Mouse (Mus musculus) forebrain, embryonic 12.5 days (tissue): ENCODE results near the gene Pld3. TPM values are rescaled to one million over a fixed set of nuclear protein-coding genes. Genes with fewer than 3 reads are reported as not detected.

Experiments
- ATAC-seq: fragments of 200-750 bp; cut with Nextera tagmentation; 2 replicates; pipeline ENCODE4 v1.8.0; 2017; ENCODE audit warnings: moderate TSS enrichment; ENCODE audit not compliant: low FRiP score
- H3K27ac ChIP-seq: fragments of 300-500 bp; sonication (generic); 2 replicates; pipeline ENCODE4 v1.5.1; 2016; ENCODE audit warnings: mild to moderate bottlenecking
- H3K27me3 ChIP-seq: fragments of 300-500 bp; sonication (generic); 2 replicates; pipeline ENCODE4 v1.6.1; 2016; ENCODE audit warnings: mild to moderate bottlenecking
- H3K36me3 ChIP-seq: fragments of 300-500 bp; sonication (generic); replicated peaks from 2 replicates; pipeline ENCODE4 v1.6.1; 2016; ENCODE audit warnings: mild to moderate bottlenecking
- H3K4me1 ChIP-seq: fragments of 300-500 bp; sonication (generic); 2 replicates; pipeline ENCODE4 v1.6.1; 2016
- H3K4me2 ChIP-seq: fragments of 300-500 bp; sonication (generic); 2 replicates; pipeline ENCODE4 v1.6.1; 2016; ENCODE audit warnings: mild to moderate bottlenecking, moderate library complexity
- H3K4me3 ChIP-seq: fragments of 300-500 bp; sonication (generic); replicated peaks from 2 replicates; pipeline ENCODE4 v1.5.1; 2016; ENCODE audit warnings: mild to moderate bottlenecking
- H3K9ac ChIP-seq: fragments of 300-500 bp; sonication (generic); 2 replicates; pipeline ENCODE4 v1.6.1; 2016; ENCODE audit warnings: mild to moderate bottlenecking
- H3K9me3 ChIP-seq: fragments of 300-500 bp; sonication (generic); 2 replicates; pipeline ENCODE4 v1.6.1; 2016
- WGBS: fragments of 180-500 bp; shearing (Covaris S2); methylation state at CpG from one replicate; pipeline ENCODE4 v1.1.7; 2016; 5-methylcytosine and 5-hydroxymethylcytosine counted together
- polyA plus RNA-seq: library from polyadenylated mRNA; unstranded; fragments of >200 nt; fragmentation: Nextera tagmentation; extraction: Ambion mirVana; gene quantifications from 2 replicates; pipeline ENCODE4 v1.2.1, GENCODE M21; 2016

Gene Pld3
- polyA plus RNA-seq, 1 experiment from 2014 or later: 58.2 TPM

- Histone ChIP-seq H3K4me1 (peaks cover 18% of the 10 kb centered on the region), H3K9ac (no peak overlapping the region), H3K36me3 (no peaks in the 10 kb centered on the region), H3K4me3 (no peak overlapping the region), H3K9me3 (no peaks in the 10 kb centered on the region), H3K27ac (no peak overlapping the region), H3K27me3 (no peaks in the 10 kb centered on the region), H3K4me2 (no peak overlapping the region)
- ATAC-seq: no peak
- WGBS: 89% methylated on average over 6 of the region's 6 CpGs
Observed at GRCm38 (mm10) chr7:27549597-27549996, 3.4 kb downstream of the Pld3 start.

DNA sequence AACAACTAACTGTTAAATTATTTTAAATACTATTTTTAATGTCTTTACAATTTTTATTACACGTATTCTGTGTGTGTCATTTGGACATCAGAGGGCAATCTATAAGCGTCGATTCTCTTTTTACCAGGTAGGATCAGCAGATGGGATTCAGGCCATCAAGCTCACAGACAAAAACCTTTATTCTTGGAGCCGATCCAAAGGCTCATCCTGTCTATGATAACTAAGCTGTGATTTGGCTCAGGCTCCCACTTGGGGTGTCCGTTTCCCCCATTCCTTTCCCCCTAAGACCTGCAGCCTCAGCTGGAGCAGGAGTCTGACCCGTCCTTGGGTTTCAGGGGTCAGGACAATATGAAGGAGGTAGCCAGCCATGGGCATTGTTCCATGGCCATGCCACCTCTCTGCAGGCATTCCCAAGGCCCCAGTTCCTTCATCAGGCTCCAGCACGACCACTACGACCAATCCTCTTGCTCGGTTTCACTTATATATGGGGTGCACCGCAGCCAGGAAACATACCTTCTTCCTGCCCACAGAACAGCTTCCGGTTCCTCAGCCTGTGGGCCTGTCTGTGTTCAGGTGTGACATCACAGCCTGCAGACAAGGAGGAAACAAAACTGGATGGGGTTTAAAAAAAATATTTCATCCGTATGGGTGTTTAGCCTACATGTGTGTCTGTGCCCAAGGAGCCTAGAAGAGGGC, 8.2 kb downstream of the Pld3 start:
- no peak overlapping the region for H3K4me2 ChIP-seq
- 90% methylated on average over 12 of the region's 12 CpGs for WGBS
- no peak overlapping the region for H3K9ac ChIP-seq
- H3K4me3 ChIP-seq: no peak overlapping the region
- H3K36me3 ChIP-seq: peaks cover 4% of the 10 kb centered on the region; the same call in 1 of the 2 replicates
- no peak for ATAC-seq
- H3K4me1 ChIP-seq: peaks cover 23% of the 10 kb centered on the region
- no peaks in the 10 kb centered on the region for H3K27me3 ChIP-seq
- H3K27ac ChIP-seq: no peak overlapping the region
- H3K9me3 ChIP-seq: no peaks in the 10 kb centered on the region

GRCm38 (mm10) chr7:27543851-27544250, 9.2 kb downstream of the Pld3 start:
- Histone ChIP-seq H3K27ac (no peak overlapping the region), H3K4me2 (no peak overlapping the region), H3K9me3 (no peaks in the 10 kb centered on the region), H3K36me3 (peaks cover 12% of the 10 kb centered on the region), H3K4me3 (no peak overlapping the region), H3K27me3 (no peaks in the 10 kb centered on the region), H3K9ac (no peak overlapping the region), H3K4me1 (peaks cover 23% of the 10 kb centered on the region)
- no peak for ATAC-seq
- 92% methylated on average over 4 of the region's 4 CpGs for WGBS

- ATAC-seq: no peak; the same call in 1 of the 2 replicates
- Histone ChIP-seq H3K4me2 (peak overlapping the region; percentile 80), H3K9ac (peak overlapping the region; percentile 62; the same call in 1 of the 2 replicates), H3K27me3 (no peaks in the 10 kb centered on the region), H3K36me3 (peaks cover 14% of the 10 kb centered on the region), H3K9me3 (no peaks in the 10 kb centered on the region), H3K4me1 (peaks cover 23% of the 10 kb centered on the region), H3K4me3 (peak overlapping the region; percentile 45), H3K27ac (no peak overlapping the region)
- 59% methylated on average over 6 of the region's 6 CpGs for WGBS
Observed at GRCm38 (mm10) chr7:27543065-27543464, 10.0 kb downstream of the Pld3 start.

DNA sequence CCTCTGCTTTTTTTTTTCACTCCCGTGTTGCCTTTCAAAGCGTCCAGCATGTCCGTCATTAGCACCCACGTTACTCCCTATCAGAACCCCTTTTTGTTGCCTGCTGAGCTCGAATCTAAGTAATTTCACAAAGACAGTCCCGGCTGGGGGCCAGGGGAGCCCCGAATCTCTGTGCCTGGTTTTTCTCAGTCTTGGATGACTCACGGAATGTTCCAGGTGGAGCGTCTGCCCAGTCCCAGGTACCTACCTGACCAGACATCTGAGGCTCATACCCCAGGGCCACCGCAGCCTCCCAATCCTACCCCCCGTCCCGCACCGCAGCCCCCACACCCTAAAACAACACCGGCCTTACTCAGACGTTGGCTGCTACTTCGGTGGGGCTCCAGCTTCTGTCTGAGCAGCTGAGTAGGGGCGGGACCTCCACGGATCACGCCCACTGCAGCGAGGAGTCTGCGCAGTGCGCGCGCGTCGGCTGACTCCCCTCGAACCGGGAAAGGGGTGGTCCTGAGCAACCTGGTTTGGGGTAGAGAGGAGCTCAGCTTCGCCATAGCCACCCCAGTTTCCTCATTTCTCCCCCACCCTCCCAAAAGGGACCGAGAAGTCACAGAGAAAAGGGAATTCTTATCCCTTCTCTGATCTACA, 10.5 kb downstream of the Pld3 start:
- WGBS: 1% methylated on average over 30 of the region's 30 CpGs
- Histone ChIP-seq H3K27me3 (no peaks in the 10 kb centered on the region), H3K36me3 (peaks cover 20% of the 10 kb centered on the region), H3K4me3 (peak overlapping the region; percentile 45), H3K27ac (no peak overlapping the region), H3K4me1 (peaks cover 23% of the 10 kb centered on the region), H3K9me3 (no peaks in the 10 kb centered on the region), H3K9ac (peak overlapping the region; percentile 62), H3K4me2 (peak overlapping the region; percentile 80)
- peak; percentile 95 for ATAC-seq

GRCm38 (mm10) chr7:27541922-27542321, 11.1 kb downstream of the Pld3 start:
- Histone ChIP-seq H3K36me3 (peaks cover 24% of the 10 kb centered on the region), H3K4me2 (peak overlapping the region; percentile 80), H3K9me3 (no peaks in the 10 kb centered on the region), H3K4me3 (peak overlapping the region; percentile 45), H3K27me3 (no peaks in the 10 kb centered on the region), H3K4me1 (peaks cover 23% of the 10 kb centered on the region), H3K9ac (peak overlapping the region; percentile 62; the same call in 1 of the 2 replicates), H3K27ac (no peak overlapping the region)
- WGBS: 61% methylated on average over 5 of the region's 5 CpGs
- ATAC-seq: no peak

DNA sequence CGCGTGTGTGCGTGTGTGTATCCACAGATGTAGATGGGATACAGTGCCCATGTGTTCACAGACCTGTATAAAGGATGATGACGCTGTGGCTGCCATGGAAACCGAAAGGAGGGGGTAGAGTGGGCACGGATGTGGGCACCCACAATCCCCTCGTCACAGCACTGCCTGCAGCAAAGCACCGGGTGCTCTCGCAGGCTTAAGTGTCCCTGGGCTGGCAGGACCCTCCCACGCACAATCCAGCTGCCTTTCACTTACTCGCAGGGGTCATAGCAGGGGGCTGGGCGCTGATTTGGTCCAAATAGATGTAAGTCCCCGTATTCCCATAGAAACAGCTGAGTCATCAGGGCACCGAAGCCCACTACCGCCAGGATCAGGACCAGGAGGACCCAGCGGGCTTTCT, 11.6 kb downstream of the Pld3 start:
- H3K27ac ChIP-seq: no peak overlapping the region
- 0 out of 2 replicates have a peak, but pooled peaks have one; percentile 18 for ATAC-seq
- H3K9me3 ChIP-seq: no peaks in the 10 kb centered on the region
- H3K4me3 ChIP-seq: no peak overlapping the region
- peaks cover 27% of the 10 kb centered on the region for H3K36me3 ChIP-seq
- no peak overlapping the region for H3K9ac ChIP-seq
- peak overlapping the region; percentile 80 for H3K4me2 ChIP-seq
- 76% methylated on average over 16 of the region's 16 CpGs for WGBS
- H3K4me1 ChIP-seq: peaks cover 23% of the 10 kb centered on the region
- no peaks in the 10 kb centered on the region for H3K27me3 ChIP-seq

GRCm38 (mm10) chr7:27540935-27541334, 12.1 kb downstream of the Pld3 start:
- Histone ChIP-seq H3K27me3 (no peaks in the 10 kb centered on the region), H3K9ac (no peak overlapping the region), H3K27ac (no peak overlapping the region), H3K4me3 (no peak overlapping the region), H3K36me3 (peaks cover 32% of the 10 kb centered on the region), H3K4me2 (no peak overlapping the region), H3K4me1 (peaks cover 23% of the 10 kb centered on the region), H3K9me3 (no peaks in the 10 kb centered on the region)
- ATAC-seq: no peak
- WGBS: 92% methylated on average over 6 of the region's 6 CpGs

DNA sequence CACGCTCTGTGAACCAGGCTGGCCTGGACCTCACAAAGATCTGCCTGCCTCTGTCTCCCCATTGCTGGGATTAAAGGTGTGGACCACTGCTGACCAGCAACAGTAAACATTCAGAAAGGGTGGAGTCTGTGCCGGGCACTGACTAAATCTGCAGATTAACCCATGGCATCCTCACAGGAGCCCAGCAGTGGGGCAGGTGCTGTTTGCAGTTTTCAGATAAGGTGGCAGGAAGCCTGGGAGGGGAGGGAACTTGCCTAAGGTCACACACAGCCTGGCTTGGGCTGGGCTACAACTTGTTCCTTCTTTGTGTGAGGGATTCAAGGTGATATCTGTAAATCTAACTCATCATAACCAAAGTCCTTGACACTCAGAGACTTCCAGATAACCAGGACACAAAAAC, 12.5 kb downstream of the Pld3 start:
- Histone ChIP-seq H3K27ac (no peak overlapping the region), H3K9ac (no peak overlapping the region), H3K4me1 (peaks cover 23% of the 10 kb centered on the region), H3K9me3 (no peaks in the 10 kb centered on the region), H3K4me3 (no peak overlapping the region), H3K27me3 (no peaks in the 10 kb centered on the region), H3K4me2 (no peak overlapping the region), H3K36me3 (peaks cover 36% of the 10 kb centered on the region)
- WGBS: 82% methylated on average over 2 of the region's 2 CpGs
- ATAC-seq: no peak

DNA sequence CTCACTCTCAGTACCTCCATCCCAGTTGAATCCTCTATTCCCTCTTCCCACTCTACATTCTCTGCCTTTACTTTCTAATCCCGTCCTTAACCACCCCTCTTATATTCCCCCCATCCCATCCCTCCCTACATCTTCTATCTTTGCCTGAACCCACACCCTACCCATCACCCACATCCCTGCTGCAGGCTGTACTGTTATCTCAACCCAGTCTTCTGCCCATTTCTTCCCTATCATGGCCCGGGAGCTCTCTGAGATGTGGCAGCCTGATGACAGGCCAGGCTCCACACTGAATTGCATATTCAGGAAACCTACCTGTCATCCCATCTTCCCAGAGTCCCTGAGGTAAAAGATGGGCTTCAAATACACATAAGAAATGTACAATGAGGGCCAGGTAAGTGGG, 14.2 kb downstream of the Pld3 start:
- 84% methylated on average over 2 of the region's 2 CpGs for WGBS
- H3K9me3 ChIP-seq: no peaks in the 10 kb centered on the region
- H3K4me1 ChIP-seq: peaks cover 23% of the 10 kb centered on the region
- H3K27me3 ChIP-seq: no peaks in the 10 kb centered on the region
- no peak overlapping the region for H3K4me3 ChIP-seq
- H3K27ac ChIP-seq: no peak overlapping the region
- peaks cover 48% of the 10 kb centered on the region for H3K36me3 ChIP-seq
- H3K9ac ChIP-seq: no peak overlapping the region
- no peak for ATAC-seq
- H3K4me2 ChIP-seq: no peak overlapping the region

- H3K27me3 ChIP-seq: no peaks in the 10 kb centered on the region
- H3K4me3 ChIP-seq: no peak overlapping the region
- peaks cover 22% of the 10 kb centered on the region for H3K4me1 ChIP-seq
- 91% methylated on average over 8 of the region's 8 CpGs for WGBS
- H3K27ac ChIP-seq: no peak overlapping the region
- ATAC-seq: no peak
- no peaks in the 10 kb centered on the region for H3K9me3 ChIP-seq
- H3K9ac ChIP-seq: no peak overlapping the region
- no peak overlapping the region for H3K4me2 ChIP-seq
- peaks cover 55% of the 10 kb centered on the region for H3K36me3 ChIP-seq
Observed at GRCm38 (mm10) chr7:27537998-27538397, 15.0 kb downstream of the Pld3 start.

DNA sequence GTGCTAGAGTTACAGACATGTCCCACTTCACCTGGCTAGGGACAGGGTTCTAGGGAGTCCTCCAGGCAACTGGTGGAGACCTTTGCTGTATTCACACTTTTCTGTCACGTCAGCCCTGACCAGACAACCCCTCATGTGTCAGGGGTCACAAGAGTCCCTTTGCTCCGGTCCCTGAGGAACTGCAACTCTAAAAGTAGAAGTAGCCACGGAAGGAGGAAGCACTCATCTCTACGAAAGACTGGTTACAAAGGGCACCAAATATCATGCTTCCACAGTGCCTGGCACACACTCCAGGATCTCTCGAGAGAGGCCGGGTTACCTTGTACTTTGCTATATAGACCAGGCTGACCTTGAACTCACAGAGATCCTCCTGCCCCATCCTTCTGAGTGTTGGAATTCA, 16.4 kb downstream of the Pld3 start:
- H3K36me3 ChIP-seq: peaks cover 68% of the 10 kb centered on the region
- H3K4me1 ChIP-seq: peaks cover 8% of the 10 kb centered on the region
- H3K4me2 ChIP-seq: no peak overlapping the region
- no peak overlapping the region for H3K9ac ChIP-seq
- H3K4me3 ChIP-seq: no peak overlapping the region
- H3K9me3 ChIP-seq: no peaks in the 10 kb centered on the region
- no peaks in the 10 kb centered on the region for H3K27me3 ChIP-seq
- no peak for ATAC-seq
- no peak overlapping the region for H3K27ac ChIP-seq
- 89% methylated on average over 6 of the region's 6 CpGs for WGBS

DNA sequence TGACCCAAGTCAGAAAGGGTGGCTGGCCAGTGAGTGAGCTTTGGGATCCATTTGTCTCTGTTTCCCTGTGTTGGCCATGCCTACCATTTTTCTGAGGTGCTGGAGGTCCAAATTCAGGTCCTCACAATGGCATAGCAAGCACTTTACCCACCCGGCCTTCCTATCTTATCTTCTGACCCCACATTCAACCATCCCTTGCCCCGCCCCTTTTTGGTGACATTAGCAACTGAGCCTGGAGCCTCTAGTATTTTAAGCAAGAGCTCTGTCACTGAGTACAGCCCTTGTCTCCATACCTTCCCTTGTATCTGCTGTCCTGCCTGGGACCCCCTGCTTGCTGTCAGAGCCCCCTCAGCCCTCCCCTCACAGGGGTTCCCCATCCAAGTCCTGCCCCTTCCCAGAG, 17.6 kb downstream of the Pld3 start:
- no peak for ATAC-seq

More for the DNA sequence above, 17.6 kb downstream of the Pld3 start:
- 94% methylated on average over 2 of the region's 2 CpGs for WGBS
- Histone ChIP-seq H3K27ac (no peak overlapping the region), H3K4me1 (no peaks in the 10 kb centered on the region), H3K4me3 (no peak overlapping the region), H3K36me3 (peaks cover 72% of the 10 kb centered on the region), H3K4me2 (no peak overlapping the region), H3K27me3 (no peaks in the 10 kb centered on the region), H3K9me3 (no peaks in the 10 kb centered on the region), H3K9ac (no peak overlapping the region)
